Mouse (Mus musculus) heart, postnatal 4 days (tissue): ENCODE measurements around the gene Gm21767. TPM values are rescaled to one million over a fixed set of nuclear protein-coding genes. Genes with fewer than 3 reads are reported as not detected.
"Not testable (repeated sequence)": the region's sequence is repeated elsewhere in the genome, so short reads cannot be mapped to it uniquely, and the experiment has no call there.

Experiments
- DNase-seq: peaks from one replicate; pipeline ENCODE4 v3.0.0; 2021
- total RNA-seq, 2 experiments: library from RNA; stranded (reverse); gene quantifications; 2 replicates each; pipeline ENCODE4 v1.2.3; 2021

Gene Gm21767
- total RNA-seq: not detected

DNA sequence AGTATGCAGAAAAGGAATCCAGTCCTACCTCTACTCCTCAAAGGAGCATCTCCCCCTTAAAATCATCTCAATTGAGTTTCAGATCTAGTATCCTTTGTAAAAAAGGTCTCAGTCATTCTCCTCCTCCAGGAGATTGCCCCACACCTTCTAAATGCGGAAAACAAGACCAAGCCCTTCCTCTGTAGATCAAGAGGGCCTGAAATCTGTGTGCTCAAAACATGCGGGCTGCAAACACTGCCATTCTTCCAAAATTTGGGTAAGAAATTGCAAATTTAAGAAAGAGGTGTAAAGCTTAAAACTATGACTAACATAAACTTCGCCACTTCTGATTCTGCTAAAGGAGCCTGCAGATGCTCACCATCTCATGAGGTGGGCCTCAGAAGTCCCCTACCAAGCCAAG lies at the start of gene Gm21767:
TSS of gene Gm21767 (plus strand) at position 301 of the 400 bp plus-strand sequence.
- not testable (repeated sequence) for DNase-seq
